Mouse (Mus musculus) CD8-positive naive resting alpha-beta T cell, adult 2 months (primary cell): Measurements from ENCODE around the gene Hoxb3.

Experiments
- DNase-seq, 2 experiments: peaks; one replicate each; pipeline ENCODE4 v3.0.0; 2022; ENCODE audit warnings: low read depth in 2 of 2, low spot score in 2 of 2

The Hoxb3 gene

DNA sequence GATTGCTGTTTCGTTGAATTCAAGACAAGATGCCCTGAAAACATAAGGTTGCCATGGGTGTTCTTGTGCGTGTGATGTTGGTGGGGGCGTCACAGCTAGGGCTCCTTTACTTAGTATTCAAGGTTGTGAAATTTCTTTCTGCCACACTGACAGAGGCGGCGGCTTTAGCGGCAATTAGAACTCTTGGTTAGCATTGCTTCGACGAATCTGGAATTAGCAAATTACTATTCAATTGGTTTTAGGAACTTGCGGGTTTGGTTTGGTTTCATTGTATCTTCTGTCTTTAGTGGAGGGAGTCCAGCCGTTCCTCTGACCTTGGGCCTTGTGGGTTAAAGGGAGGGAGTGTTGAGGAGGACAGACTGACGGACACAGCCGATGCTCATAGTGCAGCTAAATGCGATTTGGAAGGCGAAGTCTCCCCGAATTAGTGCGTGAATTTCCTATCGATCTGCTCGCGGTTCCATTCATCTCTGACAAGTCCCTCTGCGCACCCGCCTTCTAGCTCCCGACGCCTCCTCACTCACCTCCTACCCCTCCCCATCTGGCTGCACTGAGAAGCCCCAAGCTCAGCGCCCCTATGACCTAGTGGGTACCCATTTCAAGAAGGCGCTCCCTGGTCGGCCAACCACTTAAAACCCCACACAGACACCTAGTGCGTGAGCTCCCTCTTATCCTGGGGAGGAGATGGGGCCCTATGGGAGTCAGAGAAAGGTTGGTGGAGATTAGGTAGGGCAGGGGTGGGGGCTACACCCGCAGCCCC is 5.3 kb upstream of the Hoxb3 start, which contains the start of gene Hoxb4:
Gene Hoxb4 (plus strand): TSS at position 660 of the 760 bp plus-strand sequence.
- DNase-seq = no peak

DNA sequence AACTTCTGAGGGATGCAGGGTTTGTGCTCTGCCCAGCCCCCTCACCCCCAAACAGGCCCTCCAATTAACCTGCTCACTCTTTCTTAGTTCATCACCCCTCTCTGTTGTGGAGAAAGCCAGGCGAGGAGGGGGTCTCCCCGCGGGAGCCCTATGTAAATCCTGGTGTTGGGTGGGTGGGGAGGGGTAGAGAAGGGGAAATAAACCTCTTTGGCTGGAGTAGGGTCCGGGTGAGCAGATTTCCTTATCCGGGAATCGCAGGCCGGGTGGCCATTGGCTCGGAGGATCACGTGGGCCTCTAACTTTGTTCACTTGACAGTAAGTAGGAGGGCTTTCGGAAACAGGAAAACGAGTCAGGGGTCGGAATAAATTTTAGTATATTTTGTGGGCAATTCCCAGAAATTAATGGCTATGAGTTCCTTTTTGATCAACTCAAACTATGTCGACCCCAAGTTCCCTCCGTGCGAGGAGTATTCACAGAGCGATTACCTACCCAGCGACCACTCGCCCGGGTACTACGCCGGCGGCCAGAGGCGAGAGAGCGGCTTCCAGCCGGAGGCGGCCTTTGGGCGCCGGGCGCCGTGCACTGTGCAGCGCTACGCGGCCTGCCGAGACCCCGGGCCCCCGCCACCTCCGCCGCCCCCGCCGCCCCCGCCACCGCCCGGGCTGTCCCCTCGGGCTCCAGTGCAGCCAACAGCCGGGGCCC is 4.6 kb upstream of the Hoxb3 start:
- DNase-seq = peak in 1 of 2 experiments; percentile 46

DNA sequence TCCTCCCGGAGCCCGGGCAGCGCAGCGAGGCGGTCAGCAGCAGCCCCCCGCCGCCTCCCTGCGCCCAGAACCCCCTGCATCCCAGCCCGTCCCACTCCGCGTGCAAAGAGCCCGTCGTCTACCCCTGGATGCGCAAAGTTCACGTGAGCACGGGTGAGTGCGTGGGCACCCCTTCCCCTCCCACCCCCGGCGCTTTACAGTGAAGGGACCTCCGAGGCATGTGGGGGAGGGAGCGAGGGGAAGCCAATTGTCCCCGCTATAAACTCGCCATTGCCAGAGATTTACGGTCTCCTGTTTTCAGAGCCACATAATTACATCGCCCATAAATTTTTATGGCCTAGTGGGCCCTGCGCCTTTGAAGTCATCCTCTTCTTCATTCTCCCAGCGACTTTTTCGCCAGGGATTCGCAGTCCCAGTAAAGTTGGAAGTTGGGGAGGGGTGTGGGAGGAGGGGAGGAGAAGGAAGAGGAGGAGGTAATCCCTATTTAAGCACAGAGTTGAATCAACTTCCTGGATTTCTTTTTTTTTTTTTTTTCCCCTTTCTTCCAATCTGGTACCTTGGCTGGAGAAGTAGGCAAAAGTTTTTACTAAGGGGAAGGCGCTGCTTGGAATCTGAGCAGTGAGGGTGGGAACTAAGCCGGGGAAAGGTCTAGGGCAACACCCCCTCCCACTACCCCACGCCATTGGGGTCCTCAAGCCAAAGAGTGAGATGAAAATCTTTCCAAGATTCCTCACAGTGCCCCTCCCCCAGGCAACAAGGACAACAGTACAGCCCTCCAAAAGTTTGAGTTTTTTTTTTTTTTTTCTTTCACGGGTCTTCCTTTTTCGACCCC is 3.8 kb upstream of the Hoxb3 start:
- DNase-seq = no peak

DNA sequence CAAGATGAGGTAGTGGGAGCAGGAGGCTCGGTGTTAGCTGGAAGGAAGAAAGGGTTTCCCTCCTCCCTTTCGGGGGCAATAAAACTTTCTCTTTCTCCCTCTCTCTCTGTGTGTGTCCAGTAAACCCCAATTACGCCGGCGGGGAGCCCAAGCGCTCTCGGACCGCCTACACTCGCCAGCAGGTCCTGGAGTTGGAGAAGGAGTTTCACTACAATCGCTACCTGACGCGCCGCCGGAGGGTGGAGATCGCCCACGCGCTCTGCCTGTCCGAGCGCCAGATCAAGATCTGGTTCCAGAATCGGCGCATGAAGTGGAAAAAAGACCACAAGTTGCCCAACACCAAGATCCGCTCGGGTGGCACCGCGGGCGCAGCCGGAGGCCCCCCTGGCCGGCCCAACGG is 3.2 kb upstream of the Hoxb3 start:
- no peak for DNase-seq

DNA sequence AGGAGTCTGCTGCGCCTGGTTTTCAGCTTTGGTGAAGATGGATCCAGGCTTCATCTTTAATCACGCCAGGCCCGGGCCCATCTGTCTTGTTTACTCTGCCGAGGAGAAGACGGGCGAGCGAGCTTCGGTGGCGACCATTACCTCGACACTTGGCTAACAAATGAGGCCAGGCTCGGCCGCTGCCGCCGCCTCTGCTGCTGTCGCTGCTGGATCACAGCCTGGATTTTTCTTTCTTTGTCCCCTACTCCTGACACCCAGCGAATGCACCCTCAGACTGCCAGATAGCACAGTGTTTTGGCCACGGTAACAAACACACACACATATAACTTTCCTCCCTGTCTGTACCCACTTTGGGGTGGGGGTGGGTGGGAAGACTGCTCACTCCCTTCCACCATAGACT is 2.4 kb upstream of the Hoxb3 start:
- DNase-seq = no peak

DNA sequence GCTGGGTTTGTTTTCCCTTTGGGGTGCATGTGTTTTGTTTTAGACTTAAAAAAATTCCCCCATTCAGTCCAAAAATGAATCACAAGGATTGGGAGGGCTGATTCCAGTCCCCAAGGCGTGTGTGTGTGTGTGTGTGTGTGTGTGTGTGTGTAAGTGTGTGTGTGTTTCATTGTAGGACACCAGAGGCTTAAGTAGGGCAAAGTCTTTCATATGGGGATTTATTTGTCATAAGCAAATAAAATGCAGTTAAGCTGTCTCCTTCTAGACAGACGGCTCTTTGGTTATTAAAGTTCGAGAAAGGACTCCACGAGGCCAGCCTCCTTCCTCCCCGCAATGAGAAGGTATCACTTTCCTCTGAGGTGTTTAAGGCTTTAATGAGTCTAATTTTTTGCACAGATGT is 1.3 kb upstream of the Hoxb3 start:
- DNase-seq = no peak

DNA sequence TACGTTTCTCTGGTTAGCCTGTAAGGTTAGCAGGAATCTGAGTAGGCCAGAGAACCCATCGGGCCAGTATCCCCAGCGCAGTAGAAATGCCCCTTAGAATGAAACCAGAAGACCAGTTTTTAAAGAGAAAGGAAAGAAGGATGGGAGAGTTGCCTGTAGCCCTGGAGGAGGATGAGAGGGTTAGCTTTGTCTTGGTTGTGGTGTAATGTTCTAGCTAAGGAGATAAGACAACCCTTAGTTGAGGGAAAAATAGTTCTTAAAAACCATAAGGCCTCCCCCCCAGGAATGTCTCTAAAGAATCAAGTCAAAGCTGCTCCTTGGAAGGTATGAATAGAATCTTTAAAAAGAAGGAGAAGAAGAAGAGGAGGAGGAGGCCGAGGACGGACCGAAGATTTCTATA is 388 bp upstream of the Hoxb3 start:
- DNase-seq = no peak

DNA sequence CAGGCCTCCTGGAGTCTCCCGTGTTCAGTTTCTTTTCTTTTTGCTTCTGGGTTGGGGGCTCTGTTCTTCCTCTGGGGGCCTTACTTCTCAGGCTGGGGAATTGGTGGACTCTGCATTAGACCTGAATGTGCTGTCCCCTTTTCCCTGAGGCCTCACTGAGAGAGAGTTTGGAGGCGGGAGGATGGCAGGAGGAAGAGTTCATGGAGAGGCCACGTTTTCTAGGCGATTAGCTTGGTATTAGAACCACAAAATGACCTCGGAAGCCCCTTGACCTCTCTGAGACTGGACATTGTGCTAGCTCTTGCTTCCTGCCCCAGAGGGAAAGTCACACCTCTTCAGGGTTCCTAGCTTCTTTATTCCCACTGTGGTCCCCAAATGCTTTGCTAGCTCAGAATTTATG is 999 bp downstream of the Hoxb3 start:
- no peak for DNase-seq

DNA sequence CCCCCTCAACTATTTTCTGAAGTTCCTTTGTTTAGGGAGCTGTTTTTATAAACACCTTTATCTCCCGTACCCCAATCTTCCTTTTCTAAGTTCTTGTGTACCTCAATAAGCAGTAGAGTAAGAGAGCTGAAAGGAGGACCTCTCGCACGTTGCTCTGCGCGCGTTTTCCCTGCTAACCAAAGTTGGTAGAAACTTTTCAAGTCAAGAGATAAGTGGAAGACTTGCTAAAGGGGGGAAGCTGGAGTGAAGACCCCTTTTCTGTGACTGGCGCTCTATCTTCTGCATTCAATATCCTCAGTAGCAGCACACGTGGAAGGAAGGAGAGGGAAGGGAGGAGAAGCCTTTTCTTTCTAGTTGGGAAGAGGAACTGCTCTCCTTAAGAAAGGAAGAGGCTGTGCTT is 1.8 kb downstream of the Hoxb3 start:
- DNase-seq = no peak

DNA sequence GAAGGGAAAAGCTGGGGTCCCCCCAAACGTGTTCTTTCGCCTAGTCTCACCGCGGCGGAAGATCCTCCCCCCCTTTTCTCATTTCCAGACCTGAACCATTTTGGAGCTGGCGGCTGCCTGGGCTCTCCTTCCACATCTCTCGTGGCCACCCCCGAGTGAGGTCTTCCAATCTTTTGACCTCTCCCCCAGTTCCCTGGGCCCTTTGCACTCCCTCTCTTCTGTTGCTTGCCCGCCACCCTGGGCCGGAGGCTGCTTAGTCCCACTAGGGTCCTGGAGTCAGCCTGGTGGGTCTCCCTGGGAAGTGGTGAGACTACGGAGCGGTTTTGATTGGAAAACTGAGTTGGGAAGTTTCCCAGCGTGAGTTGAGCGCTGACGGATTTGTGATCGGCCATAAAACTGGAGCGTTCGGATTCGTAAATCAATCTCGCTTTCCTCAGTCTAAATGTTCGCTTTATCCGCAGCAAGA is 2.7 kb downstream of the Hoxb3 start:
- no peak for DNase-seq

DNA sequence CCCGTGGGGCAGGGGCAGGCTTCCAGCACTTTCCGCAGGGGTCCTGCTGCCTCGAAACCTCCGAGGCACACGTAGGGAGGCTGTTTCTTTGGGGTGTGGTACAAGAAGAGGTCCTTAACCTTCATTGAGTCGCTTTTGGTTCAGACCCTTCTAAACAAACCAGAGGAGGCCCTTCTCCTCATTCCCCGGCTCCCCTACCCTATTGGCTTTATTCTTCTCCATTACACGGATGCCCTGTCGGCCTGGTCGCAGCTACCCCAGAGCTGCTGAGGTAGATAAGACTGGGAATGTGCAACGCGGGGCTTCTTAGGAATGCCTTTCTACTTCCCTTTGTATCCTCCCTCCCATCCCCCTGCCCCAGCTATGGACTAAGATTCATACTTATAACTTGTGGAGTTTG is 3.6 kb downstream of the Hoxb3 start:
- DNase-seq = no peak

DNA sequence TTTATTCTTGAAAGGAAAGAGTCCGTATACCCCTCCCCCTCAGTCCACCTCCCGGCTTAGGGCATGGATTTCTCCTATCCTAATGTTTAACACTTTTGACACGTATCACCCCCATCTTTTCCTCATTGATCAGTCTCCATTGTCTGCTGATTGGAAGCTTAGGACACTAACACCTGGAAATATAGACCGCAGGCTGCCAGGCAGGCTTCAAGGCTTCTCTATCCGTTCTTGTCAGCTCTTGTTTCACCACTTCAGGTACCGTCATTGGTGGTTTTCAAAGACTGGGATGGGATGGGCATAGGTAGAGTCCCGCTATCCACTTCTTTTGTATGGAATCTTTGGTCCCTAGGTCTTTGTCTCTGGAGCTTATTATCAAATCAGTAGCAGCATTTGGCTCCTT is 4.0 kb downstream of the Hoxb3 start:
- DNase-seq = no peak

DNA sequence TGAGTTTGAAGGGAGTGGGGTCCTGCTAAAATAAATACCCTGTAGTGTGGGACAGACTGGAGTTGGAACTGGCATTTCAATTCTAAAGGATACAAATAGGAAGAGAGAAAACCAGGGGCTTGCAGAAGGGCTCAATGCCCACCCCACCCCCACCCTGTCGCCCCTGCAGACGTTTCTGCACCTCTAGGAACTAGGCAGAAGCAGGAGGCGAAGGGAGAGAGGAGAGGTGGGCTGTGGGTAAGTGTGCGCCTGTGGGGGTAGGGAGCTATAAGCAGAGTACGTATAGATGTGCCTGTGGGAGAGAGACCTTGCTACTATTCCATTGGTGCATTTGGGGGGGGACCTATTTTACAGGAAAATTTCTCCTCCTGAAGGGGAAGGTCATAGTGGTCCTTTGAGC is 4.6 kb downstream of the Hoxb3 start:
- DNase-seq = no peak

DNA sequence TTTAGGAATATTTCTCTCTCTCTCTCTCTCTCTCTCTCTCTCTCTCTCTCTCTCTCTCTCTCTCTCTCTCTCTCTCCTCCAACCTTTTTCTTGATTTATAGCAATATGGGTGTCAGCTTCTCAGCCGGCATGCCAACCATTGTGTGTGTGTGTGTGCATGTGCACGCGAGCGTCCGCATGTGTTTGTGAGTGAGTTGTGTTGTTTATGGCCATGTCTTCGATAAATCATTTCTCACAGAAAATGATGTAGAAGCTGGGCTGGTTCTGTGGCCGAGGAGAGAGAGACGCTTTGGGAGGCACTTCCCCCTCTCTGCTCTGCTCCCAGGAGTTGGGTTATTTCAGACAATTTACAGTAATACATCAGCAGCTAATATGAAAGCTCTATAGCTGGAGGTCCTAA is 5.5 kb downstream of the Hoxb3 start:
- no peak for DNase-seq

DNA sequence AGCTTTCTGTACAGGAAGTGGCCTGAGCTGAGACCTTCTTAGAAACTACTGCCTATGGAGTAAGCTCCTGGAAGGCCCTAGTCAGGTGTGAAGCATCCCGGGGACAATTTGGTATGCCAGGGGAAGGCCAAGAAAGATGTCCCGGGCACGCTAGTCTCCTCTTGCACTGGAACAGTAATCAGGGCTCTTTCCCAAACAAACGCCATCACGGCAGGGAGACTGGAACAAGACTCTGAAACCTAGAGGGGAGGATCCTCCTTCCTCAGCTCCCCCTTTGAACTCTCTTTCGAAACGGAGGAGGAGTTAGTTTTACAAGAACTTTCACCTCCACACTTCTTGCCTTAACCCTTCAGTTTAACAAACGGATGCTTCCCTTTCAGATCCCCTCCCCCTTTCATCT is 9.0 kb downstream of the Hoxb3 start:
- DNase-seq = no peak

DNA sequence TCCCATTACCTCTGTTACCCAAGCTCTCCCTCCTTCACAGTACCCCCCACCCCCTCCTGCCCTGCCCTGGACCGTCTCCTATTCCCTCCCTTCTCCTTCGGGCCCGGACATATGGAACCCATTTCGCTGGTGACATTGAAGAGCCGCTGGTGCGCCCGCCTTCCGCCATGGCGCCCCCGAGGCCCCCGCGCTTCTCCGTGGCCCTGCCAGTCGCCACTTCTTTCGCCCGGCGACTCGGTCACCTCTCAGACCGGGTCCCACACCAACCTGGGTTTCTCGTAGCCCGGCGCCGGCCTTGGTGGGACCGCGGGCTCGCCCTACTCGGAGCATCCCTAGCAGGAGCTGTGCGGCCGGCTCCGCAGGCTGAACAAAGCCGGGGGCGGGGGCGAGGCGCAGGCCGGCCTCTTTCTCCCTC is 9.5 kb downstream of the Hoxb3 start:
- DNase-seq = no peak

DNA sequence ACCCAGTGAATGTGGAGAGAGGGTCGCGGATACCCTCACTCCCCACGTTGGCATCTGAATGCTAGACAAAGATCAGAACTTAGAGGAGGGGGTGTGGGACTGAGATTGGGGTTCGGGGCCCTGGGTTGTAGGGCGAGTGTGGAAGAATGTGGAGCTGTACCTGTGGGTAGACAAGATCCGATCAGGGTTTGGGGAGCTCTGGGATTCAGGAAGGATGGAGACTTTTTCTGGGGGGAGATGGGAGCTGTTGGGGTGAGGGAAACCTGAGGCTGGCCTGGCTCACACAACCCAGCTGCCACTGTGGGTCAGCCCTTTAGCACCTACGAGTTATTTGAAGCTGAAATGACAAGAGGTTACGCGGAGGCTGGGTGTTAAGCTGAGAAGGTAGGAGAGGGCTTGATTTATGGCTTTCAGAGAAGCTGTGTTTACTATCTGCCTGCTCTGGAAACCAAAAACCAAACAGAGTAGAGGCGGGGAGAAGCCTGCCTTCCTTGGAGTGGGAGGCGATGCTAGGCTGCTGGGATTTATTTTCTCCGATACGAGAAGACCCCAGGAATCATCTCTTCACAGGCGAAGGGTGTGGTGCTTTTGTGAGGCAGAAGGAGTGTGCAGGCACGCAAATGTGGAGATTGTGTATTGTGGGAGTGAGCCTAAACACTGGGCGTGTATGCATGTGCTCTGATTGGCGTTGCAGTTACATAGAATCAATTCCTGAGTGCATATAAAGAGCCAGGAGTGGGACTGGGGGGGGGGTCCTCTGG is 10.3 kb downstream of the Hoxb3 start:
- no peak for DNase-seq

DNA sequence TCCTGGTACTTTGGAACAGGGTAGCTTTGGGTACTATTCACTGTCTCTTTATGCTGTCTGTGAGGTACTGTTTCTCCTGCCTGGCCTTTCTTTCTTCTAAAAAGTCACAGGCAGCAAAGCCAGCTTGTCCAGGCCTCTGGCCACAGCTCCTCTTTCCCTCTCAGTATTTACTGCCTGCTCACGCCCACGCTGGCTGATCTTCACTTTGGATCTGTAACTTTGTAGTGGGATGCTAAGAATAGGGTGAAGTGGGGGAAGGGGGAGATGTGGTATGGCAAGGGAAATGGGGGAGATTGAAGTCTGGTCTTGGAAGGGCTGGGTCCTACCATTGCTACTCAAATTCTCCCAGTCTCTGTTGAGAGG is 10.9 kb downstream of the Hoxb3 start:
- no peak for DNase-seq

DNA sequence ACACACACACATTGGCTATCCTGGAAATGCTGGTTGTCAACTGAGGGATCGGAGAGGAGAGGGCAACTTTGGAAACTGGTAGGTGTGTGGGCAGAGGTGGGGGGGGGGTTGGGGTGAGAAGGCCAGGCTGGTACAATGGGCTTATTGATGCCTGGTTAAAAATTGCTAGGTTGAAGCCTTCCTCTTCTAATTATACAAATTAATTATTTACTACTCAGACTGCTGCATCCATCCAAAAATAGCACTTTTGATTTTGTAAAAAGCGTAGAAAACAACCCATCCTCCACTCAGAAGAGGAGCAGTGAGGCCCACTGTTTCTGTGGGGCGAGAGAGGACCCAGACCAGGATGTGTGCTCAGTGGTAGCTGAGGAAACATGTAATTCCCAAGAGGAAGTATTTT is 11.9 kb downstream of the Hoxb3 start:
- no peak for DNase-seq

DNA sequence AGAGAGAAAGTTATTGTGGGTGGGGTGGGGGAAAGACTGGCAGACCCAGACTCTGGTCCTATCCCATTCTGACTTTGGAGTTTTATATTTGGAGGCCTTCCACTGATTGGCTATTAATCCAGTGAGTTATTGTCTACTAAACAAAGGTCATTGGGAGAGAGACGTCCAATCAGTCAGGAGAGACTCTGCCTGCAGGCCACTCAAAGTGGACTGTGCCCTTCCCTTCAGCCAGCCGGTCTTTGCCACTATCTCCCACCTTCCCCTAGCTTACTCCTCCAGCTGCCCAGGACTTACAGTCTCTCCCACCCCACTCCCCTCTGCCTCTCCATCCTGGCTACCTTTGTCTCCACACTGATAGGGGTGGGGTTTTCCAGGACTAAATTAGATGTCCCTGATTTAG is 13.5 kb downstream of the Hoxb3 start:
- no peak for DNase-seq

DNA sequence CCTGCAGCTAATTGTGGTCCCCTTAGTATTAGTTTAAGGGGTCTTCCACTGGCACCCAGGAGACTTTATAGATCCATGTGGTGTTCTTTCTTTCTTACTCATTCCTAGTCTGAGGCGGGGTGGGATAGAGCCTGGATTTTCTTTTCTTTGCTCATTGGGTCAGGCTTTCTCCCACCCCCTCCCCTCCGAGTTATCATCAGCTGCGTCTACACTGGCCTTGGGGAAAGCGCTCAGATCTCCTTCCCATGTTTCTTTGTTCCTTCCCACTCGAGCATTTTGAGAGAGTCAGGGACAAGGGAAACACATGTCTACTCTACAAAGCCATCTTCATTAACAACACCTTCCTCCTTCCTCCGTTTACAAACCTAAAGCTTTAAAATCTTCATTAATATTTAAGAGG is 13.9 kb downstream of the Hoxb3 start:
- DNase-seq = no peak
